Mouse (Mus musculus): ENCODE data around the gene Dnajc2. TPM values are rescaled to one million over a fixed set of nuclear protein-coding genes. Genes with fewer than 3 reads are reported as not detected.

Dnajc2 gene
- total RNA-seq (2022) = 10 to 100 TPM; 25.4 to 31.8 (median 30.2) TPM

DNA sequence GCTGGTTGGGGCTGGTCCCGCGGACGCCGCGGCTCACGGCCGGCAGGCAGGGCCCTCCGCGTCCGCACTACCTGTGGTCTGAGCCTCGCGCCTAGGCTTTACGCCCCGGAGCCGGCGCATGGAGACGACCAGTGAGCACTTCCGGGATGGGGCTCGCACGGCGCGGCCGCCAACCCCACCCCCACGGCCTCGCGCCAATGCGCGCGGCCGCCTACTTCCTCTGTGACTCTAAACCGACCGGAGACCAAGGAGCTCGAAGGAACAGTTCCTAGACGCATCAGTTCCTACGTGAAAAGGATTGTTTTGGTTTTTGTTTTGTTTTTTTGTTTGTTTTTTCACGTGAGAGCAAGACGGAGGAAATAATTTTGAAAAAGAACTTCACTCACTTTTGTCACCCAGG is at the start of gene Dnajc2, which contains the start of gene Psmc2:
Dnajc2 (minus strand) TSS at position 199 of the 400 bp plus-strand sequence.
Psmc2 (plus strand) TSS at position 231 of the 400 bp plus-strand sequence.
- peak; percentile 82 for DNase-seq

DNA sequence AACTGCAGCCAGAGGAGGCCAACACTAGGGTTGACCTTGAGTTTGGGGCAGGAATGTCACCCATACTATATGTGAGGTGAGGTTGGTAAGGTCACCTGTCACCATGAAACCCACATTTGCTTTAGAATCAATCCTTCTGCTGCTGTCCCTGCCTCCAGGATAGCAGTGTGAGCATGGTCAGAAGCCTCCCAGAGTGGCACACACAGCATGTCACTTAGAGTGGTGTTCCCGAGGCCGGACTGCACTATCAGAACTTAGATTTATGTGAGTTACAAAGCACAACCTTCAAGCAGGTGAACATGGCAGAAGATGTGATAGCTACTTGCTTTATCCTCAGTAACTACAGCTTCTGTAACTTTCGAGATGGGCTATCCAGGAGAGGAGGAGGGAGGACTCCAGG is 46.7 kb upstream of the Dnajc2 start:
- DNase-seq = no peak

DNA sequence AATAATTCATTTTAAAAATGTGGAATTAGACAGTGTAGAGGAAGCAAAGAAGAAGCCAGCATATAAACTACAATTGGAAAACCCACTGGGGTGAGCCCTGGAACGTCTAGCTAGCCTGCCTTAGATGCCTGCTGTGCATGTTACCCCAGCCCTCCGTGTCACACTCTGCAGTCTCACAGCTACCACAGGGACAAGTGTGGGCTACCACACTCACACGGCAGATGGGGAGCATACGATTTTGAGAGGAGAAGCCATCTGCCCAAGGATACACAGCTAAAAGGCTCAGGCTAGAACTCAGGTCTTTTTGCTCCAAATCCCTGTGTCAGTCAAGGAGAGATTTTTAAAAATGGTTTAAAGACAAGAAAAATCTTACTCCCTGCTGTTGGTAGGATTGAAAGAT is 43.8 kb upstream of the Dnajc2 start:
- no peak for DNase-seq

DNA sequence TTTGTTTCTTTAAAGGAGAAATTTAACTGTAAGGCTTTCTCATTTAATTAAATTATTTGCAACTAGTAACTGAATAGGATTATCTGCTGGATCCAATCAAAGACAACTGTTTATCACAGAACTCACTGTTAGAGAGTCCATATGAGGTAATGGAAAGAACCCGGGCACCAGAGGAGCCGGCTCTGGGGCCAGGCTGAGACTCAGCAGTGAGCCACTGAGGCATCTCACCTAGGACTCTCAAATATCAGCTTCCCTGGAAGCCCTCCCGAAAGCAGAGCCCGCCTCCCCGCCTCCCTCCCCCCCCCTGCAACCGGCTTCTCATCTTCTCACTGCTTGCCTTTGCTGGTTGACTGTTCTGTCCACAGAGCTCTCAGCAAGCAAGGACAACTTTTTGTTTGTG is 42.6 kb upstream of the Dnajc2 start:
- no peak for DNase-seq

DNA sequence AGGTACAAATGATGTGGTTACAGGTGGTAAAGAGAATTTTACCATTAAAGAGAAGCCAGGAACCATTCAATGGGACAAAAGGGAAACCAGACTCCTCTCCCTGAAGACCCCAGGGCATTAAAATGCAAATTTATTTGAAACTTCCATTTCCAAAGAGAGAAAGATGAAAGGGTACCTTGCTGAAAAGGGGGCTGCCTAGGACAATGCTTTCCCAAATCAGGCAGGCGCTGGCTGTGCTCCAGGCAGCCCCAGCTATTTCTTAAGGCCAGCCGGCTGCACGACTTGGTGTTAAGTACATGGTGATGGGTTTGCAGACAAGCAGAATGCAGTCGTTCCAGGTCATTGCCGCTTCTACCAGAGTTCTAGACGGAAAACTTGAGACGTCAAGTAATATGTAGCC is 41.3 kb upstream of the Dnajc2 start:
- DNase-seq = no peak

DNA sequence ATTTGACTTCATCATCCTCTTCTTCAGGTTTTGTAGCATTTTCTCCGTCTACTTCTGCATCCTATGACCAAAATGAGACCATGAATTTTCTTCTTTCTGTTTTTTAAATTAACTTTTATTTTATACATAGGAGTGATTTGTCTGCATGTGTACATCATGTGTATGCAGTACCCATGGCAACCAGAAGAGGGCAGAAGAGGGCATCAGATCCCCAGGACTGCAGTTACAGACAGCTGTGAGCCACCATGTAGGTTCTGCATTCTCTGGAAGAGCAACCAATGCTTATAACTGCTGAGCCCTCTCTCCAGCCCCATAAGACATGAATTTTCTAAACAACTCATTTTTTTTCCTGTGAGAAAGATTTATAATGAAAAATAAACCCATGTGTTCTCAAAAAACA is 28.9 kb upstream of the Dnajc2 start:
- DNase-seq = no peak

DNA sequence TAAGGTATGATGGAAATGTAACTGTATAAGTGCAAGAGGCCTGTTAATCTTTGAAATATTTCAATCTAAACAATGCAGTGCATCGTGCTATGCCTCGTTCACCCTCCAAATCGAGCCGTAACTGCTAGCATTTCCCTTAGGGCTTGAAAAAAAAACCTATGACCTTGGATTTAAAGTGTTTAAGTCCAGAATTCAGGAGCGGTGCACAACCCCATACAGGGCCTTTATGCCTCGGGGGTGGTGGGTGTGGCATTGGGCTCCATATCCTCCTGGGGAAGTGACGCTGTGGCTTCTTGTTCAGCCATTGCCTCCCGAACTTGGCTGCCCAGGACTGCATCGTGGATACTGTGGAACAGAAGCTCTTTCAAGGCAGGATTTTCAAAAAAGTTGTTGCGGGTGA is 25.9 kb upstream of the Dnajc2 start:
- DNase-seq = no peak

DNA sequence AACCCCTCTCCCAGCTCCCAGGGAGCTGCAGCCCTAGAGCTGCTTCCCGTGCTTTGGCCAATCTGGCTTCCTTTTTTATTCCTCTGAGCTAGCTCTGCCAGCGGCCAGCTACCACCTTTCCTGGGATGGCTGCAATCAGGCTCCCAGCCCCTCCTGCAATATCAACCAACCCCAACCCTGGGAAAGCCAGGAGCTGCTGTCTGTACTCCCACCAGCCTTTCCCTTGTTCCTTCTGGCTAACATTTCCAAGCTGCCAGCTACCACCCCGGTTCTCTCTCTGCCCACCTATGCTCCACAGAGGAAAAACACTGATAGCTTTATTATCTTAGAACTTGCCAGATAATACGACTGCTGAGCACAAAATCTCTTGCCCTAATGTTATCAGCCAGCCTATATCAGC is 19.8 kb upstream of the Dnajc2 start:
- DNase-seq = no peak

DNA sequence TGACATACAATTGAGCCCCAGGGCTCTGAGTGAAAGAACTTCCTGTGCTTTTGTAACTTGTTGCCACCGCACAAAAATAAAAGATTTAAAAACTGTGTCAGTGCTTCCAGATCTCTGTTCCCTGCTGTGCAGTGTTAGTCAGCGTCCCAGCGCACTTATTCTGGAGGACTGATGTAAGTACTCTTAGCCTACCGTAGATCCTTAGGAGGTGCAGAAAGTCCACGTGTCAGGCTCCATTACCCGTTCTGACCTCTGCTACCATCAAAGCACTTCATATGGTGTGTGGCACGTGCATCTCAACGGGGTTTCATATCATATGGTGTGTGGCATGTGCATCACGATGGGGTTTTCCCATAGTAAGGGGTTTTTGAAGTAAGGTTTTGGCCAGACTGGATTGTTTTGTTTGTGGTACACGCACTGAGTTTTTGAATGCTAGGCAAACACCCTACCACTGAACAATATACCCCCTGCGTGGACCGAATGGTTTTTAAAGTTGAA is 18.7 kb upstream of the Dnajc2 start:
- DNase-seq = no peak

DNA sequence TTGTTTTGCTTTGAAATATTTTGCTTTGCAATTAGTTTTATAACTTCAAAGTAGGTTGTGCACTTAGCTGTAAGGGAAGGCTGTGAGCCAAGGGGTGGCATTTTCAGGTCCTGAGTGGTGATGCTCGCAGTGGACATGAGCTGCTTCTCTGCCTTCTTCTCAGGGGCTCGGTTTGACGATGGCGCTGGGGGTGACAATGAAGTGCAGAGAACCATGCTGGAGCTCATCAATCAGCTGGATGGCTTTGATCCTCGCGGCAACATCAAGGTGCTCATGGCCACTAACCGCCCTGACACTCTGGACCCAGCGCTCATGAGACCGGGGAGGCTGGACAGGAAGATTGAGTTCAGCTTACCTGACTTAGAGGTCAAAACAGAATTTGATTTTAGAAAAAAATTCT is 17.9 kb upstream of the Dnajc2 start:
- no peak for DNase-seq

DNA sequence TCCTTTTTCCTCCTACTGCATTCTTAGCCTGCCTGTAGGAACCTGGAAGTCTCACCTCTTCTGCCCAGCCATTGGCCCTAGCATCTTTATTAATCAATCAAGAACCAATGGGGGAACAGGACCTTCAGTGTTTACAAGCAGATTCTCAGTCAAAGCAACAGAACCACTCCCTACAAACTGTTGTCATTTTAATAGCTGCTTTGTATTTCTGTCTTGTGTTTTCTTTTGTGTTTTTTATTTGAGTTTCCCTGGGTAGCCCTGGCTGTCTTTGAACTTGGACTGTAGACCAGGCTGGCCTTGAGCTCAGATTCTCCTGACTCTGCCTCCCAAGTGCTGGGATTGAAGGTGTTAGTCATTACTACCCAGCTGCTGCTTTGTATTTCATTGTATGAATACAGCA is 7.1 kb upstream of the Dnajc2 start:
- no peak for DNase-seq

DNA sequence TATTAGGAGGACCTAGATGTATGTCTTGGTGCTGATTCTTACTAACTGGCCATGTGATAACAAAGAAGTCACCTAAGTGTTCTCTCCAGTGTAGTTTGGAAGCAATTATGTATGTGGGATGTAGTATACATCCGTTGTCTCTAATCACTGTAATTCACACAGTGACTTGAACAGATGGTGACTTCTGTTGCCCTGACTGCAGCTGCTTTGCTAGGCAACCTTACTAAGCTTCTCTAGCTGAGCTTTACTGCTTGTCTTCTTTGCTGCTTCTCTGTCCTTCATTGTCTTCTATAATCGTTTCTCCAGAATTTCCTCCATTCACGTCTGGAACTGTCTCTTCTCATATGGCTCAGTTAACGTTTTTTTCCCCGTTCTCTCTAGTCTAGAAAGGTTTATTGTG is 4.0 kb upstream of the Dnajc2 start:
- DNase-seq = no peak

DNA sequence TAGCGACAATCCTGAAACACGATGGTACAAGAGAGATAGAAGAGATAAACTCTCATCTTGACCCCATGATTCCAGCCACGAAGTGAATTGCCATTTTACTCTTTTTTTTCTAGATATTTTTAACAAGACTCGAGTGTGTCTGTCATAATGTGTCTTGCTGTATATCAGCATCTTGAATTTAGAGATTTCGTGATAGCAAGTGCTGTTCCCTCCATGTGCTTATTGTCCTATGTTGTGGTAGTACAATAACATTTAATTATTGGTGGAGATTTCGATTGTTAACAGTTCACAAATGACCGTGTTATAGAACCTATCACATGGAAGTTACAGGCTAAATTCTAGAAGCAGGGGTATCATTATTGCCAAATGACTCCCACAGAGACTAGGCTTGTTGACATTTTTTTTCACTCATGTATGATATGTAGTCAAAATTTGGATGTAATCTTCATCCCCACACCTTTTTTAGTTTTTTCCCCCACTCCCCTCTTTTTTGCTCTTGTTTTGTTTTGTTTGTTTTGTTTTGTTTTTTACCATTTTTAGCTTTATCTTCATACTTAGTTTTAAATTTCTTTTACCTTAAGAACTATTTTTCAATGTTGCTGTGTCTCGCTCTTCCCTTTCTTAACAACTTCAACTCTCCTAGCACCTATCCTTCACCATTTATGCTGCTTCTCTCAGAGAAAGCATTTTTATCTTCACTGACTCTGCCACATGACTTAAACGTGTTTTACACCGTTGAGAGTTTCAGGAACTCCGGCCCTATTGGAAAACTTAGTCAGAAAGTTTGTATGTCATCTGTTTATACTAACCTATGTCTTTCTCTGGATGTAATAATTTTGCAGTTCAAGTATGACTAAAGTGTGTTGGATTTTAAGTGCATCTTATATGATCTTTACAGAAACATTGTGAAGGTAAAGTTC is 2.4 kb upstream of the Dnajc2 start:
- DNase-seq = no peak

DNA sequence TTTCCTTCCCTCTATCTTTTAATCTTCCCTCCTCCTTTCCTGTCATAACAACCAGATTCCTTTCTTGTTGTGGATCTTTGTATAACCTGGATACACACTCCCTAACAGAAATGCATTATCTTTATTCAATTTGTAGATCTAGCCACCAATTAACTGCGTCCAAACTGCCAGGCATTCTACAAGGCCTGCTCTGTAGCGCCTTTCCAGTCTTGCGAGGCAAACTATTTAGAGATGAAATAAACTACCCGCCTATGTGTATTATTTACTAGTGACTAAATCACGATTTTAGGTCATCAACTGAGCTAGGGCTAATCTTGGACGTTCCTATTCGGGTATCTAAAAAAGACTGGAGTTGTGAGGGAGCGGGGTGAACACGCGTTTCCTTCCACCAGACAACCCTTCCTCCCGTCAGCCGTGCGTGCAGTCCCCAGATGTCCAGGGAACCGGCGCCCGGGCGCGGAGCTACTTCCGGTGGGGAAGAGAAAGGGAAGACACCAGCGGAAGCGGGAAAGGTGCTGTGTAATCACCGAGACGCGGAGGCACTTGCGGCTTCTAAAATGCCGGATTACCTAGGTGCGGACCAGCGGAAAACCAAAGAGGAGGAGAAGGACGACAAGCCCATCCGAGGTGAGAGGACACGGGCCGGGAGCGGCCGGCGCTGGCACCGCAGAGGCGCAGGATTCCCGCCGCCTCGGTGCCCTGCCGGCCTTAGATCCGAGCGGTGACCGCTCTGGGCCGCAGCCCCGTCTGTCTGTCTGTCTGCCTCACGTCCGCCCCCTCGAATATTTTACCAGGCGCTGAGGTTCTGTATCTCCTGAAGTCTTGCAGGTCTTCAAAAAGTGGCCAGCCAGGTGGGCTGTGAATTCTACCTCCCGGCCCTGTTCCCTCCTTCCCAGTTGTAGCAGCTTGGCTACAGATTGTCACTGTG is 1.5 kb upstream of the Dnajc2 start:
- peak; percentile 85 for DNase-seq

DNA sequence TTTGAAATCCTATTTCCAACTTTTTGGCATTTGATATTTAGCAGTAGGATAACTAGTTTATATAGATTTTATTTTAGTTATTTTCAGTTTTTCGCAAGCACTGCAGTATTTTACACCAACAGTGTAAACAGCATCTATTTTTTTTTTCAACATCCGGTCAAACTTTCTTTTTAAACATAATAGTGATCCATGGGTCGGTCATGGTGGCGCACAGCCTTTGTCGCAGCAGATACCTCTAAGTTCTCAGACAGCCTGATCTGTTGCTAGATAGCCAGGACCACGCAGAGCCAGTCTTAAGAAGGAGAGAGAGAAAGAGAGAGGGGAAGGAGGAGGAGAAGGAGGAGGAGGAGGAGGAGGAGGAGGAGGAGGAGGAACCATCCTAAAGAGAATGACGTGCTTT is 725 bp upstream of the Dnajc2 start:
- no peak for DNase-seq

DNA sequence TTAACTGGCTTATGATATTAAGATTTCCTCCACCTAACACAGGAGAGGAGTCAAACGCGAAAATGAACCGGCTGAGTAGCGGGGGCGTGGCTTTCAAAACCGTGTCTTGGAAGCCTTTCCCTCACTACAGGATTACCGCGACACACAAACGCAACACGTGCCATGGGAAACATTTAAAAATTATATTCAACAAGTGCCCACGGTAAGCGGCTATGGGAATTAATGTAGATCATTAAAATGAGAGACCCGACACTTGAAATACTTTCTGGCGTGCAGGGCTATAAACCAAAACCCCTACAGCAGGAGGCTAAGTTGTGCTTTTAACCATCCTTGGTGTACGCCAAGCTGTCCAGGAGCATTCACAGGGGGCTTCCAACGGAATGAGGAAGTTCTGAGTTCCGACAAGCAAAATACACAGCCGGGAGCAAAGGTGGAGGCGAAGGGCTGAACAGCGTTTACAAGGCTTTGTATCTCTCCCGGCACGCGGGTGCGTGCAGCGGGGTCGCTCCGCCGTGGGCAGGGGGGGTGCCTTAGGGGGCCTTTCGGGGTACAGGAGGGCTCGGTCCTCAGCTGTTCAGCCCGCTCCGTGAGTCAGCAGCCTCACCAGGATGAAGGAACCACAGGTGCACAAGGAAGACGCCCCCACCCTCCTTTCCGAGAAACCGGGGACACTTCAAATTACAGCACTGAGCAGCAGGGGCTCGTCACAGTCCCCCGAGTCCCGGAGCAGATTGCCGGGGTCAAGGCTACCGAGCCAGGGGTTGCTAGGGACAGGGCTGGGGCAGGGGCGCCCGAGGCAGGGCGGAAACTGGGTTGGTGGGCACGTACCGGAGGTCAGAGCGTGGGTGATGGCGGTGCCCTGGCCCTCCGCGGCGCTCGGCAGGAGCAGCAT is 644 bp downstream of the Dnajc2 start:
- no peak for DNase-seq

DNA sequence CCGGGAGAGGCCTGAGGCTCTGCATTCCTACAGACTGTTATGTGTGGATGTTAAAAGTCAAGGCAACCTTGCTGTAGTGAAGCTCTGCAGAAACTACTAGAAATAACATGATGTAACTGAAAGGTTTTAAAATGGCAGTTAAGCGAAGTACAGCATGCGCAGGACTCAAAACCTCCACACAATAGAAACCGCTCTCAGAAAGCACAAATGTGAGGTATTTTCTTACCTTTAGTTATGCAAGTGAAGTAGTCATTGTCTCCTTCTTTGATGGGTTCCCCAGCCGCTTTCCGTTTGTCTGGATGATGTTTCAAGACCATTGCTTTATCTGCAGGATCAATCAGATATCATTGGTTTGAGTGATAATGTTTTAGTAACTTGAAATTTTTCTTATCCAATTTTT is 8.6 kb downstream of the Dnajc2 start:
- no peak for DNase-seq

DNA sequence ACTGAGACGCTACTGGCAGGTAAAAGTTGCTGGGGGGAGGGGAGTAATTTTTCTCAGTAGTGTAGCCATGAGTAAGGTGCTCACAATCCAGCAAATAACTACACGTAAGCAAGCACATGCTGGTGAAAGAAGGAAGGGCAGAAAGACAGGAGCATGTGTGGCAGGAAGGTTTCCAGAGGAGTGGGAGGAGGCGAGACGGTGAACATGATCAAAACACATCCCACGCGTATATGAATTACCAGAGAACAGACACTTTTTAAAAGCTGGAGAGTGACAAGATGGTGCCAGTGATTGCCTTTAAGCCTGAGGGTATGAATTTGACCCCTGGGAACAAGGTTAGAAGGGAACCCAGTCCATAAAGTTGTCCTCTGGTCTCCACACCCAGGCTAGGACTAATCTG is 15.2 kb downstream of the Dnajc2 start:
- DNase-seq = no peak

DNA sequence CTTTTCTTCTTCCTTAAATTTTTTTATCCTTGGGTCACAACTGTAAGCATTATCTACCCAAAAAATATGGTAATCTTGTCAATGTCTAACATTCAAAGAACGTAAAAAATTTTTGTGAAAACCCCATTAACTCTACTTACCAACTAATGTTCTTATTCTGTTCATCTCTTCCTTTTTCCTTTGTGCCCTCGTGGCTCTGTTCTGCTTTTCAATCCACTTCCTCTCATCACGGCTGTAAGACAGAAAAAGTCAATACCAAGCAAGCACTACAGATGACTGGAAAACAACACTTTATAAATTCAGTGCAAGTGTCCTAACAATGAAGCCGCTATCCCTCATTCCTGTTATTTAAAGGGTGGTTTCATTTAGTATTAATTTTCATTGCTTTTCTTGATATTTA is 16.5 kb downstream of the Dnajc2 start:
- DNase-seq = no peak

DNA sequence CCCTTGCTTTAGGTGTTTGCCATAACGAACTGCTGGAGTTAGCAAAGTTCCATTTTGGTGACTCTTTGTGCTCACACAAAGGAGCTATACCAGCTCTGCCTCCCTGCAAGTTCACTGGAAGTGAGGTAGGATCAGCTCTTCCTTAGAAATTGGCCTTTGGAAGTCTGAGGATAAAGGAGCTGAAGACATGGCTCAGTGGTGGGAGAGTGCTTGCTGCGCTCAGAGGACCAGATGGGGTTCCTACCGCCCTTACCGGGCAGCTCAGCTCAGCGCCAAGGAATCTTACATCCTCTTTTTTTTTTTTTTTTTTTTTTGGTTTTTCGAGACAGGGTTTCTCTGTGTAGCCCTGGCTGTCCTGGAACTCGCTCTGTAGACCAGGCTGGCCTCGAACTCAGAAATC is 39.1 kb downstream of the Dnajc2 start:
- DNase-seq = no peak

DNA sequence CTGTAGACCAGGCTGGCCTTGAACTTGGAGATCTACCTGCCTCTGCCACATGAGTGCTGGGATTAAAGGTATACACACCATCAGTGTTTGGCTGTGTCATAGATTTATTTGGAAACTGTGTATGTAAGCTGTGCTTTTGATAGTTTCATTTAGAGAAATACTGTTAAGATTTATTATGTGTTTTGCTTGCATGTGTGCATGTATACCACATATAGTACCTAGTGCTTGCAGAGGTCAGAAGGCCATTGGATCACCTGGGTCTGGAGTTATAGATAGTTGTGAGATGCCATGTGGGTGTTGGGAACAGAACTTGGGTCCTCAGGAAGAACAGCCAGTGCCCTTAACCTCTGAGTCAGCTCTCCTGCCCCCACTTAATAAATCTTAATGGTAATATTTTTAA is 40.4 kb downstream of the Dnajc2 start:
- DNase-seq = no peak

DNA sequence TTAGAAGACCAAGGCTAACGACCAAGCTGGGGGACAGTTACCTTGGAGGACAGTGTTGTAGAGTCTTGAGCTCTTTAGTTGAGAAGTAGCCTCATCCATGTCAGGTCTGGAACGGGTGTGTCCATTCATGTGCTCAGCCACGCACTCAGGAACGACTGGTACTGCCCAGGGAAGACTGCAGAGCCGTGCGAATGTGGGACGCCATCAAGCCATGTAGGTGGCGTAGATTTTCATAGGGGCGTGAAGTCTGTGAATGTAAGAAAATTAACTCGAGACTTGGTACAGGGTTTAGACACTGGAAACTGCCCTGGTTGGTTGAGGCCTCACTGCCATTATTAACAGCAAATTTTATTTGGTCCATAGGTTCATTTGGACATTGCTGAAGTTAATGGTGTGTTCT is 41.4 kb downstream of the Dnajc2 start:
- no peak for DNase-seq

All from adrenal gland, adult 8-10 months (tissue).